Mouse (Mus musculus) induced T-regulatory cell, adult 2 months (primary cell): ENCODE data around the gene Etfa.

ENCODE experiments used
- DNase-seq: peaks from one replicate; pipeline ENCODE4 v3.0.0-alpha.2; 2012; ENCODE audit warnings: low read depth

Gene Etfa

DNA sequence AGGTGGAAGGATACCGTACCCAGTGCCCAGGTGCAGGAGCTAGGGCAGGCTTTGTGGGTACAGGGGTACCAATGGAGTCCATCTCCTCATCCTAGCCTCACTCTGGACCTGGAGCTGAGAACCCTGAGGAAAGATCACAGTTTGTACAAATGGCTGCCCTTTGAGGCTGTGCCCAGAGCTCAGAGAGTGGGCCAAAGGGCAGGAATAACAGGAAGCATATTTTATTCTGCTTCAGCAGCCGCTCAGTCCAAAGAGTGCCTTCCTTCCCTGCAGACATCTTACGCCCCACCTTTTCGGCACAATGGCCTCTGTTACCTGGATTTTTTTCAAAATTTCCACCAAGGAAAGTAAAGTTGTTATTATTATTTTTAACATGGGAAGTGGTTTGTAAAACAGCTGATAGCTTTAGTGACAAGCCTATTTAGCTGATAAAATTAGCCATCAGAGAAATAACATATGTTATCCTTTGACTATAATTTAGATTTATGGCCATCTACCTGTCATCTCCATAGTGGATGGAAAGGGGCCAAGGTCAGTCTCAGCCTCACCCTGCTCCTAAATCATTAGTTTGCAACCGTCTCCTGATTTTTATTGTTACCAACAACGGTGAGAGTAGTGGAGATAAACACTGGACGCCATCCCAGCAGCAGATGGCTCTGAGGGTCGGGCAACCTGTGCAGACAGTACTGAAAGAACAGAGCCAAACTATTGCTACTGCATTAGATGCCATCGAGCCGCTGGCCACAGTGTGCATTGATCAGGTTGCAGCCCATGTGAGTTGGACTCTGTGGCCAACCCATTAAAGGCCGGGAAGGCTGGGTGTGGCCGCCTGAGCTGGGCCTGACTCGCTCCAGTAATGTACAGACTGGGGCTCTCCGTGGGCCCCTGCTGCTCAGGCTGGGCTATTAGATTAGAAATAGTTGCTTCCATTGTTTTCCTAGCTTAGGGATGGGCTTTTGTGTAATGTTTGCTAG, 88.3 kb downstream of the Etfa start:
- DNase-seq: no peak

DNA sequence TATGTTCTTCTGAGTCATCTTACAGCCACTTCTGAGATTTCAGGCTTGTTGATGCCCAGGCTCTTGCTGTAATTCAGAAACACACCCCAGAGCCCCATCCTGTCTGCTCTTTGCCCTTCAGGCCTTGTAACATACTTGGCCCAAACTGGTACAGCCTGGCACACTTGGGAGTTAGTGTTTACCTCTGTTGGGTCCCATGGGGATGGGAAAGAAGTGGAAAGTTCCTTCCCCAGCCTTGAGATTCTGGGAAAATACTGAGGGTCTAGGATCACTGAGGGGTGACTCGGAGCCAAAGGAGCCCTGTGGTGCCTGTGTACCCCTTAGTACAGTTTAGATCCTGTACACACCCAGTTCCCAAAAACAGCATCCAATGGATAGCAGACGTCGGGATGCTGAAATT, 90.3 kb downstream of the Etfa start:
- no peak for DNase-seq

DNA sequence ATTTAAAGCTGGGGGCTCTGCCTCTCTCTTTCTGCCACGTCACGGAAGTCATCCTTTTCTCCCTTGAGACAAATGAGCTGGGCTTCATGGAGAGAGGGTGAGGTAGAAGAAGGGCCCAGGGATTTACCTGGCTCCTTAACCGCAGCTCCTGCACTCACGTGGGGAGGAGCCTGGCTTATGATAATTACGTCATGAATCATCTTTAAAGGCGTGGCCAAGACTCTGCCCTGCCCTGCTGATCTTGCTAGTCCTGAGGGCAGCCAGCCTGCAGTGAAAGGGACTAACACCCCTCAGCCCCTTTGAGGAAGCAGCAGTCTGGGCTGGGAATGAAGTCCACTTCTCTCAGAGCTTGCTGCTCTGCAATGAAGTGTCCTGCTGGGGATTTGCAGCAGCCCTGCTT, 100.9 kb downstream of the Etfa start:
- DNase-seq: no peak

DNA sequence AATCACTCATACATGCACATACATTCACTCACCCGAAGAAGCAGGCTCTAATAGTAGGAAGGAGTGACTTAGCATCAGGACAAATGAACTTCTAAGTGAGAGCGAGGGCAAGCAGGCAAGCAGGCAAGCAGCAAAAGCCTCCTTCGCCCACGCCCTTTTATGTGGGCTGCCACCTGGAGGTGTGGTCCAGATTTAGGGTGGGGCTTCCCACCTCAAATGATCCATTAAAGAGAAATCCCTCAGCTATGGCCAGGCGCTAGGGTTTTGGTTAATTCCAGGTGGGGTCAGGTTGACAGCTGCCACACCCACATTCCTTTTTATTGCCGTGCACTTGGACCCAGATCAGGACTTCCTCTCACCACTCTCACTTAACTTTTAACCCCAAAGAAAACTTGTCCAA, 101.6 kb downstream of the Etfa start:
- DNase-seq: no peak

DNA sequence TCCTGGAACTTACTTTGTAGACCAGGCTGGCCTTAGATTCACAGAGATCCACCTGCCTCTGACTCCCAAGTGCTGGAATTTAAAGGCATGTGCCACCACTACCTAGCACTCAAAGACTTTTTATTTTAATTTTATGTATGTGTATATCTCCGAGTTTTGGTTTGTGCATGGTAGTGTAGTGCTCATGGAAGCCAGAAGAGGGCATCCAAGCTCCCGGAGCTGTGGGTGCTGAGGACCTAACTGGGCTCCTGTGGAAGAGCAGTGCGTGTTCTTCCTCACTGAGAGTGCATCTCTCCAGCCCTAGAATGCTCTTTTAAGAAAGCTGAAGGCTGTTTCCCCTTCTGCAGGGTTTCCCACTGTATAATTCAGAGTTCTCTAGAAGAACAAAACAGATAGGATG, 102.2 kb downstream of the Etfa start:
- no peak for DNase-seq

DNA sequence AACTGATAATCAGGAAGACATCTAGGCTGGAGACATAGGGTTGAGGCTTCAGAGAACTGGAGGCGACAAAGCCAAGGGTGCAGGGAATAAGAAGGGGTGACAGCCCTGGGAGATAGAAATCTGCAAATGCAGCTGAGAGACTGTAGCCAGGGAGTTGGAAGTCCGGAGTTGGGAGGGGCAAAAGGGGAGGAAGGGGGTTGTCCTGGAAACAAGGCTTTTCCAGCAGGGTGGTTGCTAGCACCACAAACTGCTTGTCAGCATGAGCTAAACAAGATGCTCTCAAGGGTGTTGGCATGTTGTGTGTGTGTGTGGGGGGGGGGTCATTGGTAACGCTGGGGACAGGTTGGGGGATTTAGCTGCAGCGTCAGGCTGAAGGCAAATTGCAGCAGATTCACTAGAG, 103.2 kb downstream of the Etfa start:
- DNase-seq: no peak

DNA sequence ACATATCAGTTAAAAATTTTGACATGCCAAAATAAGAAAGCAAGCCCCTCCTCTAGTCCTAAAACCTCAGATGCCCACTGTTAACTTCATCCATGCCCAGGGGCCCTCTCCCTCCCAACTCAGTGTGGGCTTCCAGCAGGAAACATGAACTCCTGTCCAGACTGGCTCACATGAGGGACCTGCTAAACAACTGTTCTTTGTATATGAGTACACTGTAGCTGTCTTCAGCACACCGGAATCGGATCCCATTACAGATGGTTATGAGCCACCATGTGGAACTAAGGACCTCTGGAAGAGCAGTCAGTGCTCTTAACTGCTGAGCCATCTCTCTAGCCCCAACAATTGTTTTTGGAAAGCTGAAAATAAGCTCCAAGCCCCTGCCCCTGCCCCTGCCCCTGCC, 105.3 kb downstream of the Etfa start:
- no peak for DNase-seq

DNA sequence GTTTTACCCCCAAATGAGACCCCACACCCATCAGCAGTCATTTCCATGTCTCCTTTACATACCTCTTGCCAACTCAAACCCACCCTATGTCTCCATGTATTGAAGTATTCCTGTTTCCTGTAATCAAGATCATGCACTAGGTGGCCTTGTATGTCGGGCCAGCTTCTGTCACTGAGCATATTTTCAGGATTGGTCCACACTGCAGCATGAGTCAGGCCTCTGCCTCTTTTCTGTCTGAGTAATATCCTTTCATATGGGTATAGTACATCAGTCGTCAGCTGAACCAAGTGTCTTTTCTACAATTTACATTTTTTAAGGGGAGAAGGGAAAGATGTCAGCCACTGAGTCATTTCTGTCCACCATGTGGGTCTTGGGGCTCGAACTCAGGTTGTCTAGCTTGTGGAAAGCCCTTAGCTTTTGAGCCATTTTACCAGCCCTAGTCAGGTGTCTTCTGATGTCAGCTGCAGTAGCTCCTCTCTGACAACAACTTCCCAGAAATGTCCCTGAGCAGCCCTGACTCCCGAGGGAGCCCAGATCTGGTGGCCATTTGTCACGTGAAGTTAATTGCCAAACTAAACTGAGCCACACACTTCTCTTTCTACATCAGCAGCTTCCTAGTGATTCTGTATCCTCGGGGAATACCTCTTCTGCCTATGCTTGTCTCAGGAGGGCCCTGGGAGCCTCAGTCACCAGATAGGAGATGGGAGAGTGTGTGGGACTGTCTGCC, 106.9 kb downstream of the Etfa start:
- DNase-seq: no peak
